Mouse (Mus musculus): ENCODE results near the gene Nos3.

Gene Nos3

DNA sequence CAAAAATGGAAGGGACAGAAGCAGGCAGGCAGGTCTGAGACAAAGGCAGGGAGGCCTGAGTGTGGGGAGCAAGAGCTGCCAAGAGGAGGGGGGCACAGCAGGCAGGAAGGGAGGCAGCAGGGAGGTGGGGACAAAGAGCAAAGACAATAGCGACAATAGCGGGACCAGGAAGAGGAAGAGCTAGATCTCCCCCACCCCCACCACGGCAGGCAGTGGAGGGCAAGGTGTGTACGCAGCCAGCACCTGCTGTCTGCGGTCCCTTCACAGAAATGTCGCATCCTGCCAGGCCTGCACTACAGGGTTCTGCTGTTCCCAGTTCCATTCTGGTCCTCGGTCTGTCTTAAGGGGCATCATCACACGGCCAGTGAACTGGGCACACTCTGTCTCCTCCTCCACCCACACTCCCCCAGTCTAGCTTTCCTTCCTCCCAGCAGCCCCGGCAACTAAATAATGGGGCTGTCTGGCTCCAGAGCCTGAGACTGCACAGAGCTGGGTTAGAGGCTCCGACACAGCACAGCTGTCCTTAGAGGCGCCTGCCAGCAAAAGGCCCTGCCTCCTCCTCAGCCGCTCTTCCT, 20.0 kb upstream of the Nos3 start:
- CTCF ChIA-PET: no interaction called here

DNA sequence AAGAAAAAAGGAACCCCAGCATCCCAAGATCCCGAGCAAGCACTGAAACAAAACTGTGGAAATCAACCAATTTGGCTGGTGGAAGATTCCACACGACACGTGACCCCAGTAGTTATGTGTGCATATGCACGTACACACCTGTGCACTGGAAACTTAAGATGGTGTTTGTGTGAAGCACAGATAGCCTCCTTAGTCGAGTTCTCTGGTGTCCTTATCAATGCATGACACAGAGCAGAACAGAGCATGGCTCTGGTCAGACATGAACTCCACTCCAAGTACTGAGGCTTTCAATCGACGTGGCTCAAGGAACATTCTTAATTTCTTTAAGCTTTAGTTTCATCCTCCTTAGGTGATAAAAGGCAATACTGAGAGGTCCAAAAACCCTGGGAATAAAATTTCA, 18.3 kb upstream of the Nos3 start:
- CTCF ChIA-PET: no interaction called here

DNA sequence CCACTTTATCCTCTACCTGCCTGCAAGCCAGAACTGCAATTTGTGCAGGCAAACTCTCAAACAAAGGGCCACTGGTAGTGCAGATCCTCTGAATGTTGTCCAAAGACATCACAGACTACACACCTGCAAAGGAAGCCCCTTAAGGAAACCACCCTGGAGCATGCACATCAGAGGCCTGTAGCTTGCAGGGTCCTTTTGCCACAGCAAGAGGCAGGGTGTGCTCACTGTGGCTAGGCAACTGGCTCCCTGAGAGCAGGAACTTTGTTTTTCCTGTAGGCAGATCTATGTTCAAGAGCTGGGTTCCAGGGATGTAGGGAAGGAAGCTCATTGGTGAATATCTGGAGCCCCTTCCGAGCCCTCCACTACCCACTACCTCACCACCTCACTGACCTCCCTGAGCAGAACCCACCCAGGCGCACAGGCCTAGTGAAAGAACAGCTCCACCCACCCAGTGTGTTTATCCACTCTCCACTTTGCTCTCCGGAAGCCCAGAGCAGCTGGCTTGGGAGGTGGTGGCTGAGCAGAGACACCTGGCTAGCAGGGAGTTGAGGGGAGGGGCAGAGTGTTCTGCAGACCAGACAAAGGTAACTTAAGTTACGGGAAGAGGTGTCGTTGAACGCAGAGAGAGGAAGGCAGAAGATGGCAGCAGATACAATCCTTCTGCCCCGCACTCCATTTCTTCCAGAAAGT, 17.3 kb upstream of the Nos3 start:
- CTCF ChIA-PET: interaction anchor here (0.5 kb wide), 1 partner anchor 432 kb away, joined by 3 read pairs; no protein-coding TSS in a partner anchor

DNA sequence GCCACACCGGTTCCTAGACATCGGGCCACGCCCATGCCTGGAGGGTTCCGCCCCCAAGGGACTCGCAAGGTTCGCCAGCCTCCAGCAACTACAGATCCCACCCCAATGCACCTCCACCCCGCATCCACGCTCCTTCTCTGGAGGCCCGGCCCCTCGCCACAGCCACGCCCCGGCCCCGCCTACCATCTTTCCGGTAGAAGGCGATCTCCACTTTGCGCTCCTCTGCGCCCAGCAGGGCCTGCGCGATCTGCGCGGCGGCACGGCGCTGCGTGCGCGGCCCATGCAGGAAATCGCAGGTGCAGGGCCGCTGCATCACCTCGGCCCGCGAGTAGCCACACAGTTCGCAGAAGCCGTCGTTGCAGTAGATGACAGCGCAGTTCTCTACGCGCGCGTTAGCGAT, 16.5 kb upstream of the Nos3 start:
- CTCF ChIA-PET: no interaction called here

DNA sequence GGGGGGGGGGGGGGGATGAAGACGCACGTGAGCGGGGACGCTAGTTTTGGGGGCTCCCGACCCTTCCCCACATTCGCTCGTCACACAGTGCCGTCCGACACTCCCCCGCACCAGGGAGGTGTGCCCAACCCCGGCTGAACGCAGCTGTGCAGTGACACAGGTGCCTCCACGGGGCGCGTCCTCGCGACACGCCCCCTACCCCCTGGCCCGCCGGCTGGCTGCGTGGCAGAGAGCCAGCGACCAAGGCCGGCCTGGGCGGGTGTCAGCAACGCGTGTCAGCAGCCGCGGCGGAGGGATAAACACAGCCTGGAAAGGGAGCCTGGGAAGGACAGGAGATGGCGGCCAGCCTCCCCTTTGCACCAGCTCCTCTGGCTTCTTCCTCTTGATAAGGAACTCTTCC, 16.1 kb upstream of the Nos3 start:
- CTCF ChIA-PET: interaction anchor here (1.1 kb wide), 1 partner anchor 9 kb away, joined by 4 read pairs; no protein-coding TSS in a partner anchor

DNA sequence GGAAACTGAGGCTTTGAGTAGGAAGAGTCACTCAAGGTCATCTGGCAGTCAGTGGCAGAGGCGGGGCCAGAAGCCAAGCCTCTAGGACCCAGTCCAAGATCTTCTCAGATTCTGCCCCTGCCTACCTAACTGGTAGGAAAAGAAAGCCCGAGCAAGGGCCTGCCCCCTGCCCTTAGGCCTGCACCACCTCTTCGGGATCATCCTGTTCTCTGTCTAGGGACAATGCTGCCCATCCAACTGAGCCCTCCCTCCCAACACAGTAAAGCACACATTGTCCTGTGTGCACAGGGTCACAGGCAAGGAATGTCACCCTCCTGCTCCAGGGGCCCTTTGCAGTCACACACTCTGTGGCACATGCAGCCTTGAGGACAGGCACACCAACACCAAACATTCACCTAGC, 14.5 kb upstream of the Nos3 start:
- CTCF ChIA-PET: no interaction called here

DNA sequence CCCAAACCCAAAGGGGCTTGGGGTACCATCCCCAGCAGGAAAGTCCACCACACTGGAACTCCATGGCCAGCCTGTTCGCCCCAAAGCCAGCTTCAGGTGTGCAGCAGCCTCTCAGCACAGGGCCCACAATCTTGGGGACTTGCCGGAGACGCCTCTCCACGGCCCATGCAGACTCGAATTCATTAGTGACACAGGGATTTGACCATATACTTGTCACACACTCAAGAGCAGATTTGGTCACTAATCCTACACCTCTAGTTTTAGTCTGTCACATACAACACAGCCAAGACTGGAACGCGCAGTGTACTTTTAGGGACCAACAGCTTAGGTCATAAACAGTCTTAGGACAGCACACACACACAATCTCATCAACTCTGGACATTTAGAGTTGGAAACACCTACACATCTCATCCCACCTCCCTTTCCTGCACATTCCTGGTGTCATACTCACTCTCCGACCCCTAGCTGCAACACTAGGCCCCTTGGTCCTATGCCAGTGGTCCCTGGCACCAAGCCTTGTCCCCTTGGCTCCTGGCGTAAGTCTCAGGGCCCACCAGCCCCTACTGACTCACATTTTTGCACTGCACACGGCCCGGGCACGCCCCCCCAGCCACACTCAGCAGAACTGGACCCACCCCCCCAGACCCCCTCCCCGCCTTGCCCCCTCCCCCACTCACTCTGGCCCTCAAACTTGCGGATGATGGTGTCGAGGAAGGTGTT, 13.9 kb upstream of the Nos3 start:
- CTCF ChIA-PET: no interaction called here

DNA sequence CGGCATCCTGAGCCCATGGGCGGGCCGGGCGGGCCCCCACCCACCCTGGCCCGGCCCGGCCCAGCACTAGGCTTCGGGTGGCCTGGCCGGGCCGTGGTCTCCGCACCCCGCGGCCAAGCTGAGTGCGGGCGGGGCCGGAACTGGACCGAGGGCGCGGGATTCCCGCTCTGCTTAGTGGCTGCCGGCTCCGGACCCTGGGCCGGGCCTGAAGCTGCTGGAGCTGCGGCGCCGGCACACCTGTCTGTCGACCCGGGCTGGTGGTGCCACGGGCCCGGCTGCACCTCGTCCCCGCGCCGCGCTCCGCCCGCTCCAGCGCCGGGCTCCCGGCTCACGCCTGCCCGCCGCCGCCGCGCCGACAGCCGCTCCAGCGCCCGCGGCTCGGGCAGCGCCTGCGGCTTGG, 13.3 kb upstream of the Nos3 start, which contains the start of gene Kcnh2:
TSS of gene Kcnh2 (minus strand) at position 327 of the 400 bp plus-strand sequence.
- CTCF ChIA-PET: no interaction called here

DNA sequence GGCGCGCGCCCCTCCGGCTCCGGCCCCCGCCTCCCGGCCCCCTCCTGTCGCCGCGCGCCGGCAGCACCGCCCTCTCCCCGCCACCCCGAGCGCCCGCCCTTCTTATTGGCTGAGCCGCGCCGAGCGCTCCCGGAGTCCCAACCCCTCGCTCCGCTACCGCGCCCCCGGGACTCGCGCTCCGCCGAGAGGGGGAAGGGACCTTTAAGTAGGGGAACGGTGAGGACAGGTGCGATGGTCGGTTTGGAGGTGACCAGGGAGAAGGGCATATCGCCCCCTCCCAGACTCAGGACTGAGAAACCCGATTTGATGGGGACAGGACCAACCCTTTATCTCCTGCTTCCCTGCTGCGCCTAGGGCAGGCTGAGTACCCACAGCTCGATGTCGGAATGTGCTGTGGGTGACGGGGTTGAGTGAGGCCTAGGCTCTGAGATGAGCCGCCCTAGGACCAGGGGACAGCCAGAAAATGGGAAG, 12.9 kb upstream of the Nos3 start:
- CTCF ChIA-PET: no interaction called here

DNA sequence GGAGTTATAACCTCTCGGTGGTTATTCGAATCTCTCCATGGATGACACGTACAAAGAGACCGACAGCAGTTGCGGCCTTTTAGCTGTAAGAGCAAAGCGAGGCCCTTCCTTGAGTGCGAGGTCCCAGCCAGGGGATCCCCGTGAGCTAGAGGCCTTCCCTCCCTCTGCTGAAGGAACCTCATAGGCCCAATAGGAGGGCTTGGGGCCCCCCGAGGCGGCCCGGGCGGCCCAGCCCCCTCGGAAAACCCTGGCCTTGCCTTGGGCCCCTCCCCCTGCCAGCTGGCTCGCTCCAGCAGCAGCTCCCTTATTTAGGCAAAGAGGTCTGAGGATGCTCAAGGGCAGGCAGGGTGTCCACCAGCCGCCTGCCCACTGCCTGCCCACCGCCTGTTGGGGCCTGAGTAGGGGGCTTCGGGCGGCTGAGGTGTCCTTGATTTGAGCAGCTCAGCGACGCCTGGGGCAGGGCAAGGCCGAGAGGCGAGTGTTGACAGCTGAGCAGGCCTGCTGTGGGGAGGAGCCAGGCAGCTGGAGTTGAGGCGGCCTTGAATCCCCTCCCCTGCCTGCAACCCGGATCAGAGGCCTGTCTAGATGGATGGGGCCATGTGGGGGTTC, 12.3 kb upstream of the Nos3 start:
- CTCF ChIA-PET: no interaction called here

DNA sequence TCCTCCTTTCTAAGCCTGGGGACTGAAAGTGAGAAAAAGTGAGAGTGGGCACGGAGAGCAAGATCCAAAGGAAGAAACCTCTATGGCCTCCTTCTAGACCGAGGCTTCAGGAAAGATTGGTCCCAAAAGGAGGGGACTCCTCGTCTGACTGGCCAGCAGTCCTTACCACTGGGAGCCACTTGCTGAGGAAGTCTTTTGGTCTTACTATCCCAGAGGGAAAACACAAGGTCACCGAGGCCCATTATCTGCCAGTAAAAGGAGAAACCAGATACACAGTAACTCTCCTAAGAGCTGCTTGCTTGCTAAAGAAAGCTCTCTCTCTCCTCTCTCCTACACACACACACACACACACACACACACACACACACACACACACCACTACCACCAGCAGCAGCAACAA, 11.3 kb upstream of the Nos3 start:
- CTCF ChIA-PET: no interaction called here

DNA sequence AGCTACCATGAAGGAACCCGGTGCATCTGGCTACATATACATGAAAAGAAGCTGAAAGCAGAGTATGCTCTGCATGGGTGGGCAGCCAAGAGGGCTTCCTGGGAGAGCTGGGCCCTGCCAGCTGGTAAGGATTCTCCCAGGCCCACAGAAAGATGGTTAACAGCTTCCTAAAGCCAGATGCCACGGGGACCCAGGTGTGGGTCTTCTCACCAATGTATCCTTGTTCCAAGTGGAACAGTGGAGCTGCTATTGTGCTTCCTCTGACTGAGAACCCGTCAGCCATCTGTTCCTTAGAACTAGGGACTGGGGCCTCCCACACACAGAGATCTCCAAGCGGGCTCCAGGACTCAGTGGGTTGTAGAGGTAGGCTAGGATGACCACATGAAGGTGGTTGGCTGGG, 7.8 kb upstream of the Nos3 start:
- CTCF ChIA-PET: no interaction called here

DNA sequence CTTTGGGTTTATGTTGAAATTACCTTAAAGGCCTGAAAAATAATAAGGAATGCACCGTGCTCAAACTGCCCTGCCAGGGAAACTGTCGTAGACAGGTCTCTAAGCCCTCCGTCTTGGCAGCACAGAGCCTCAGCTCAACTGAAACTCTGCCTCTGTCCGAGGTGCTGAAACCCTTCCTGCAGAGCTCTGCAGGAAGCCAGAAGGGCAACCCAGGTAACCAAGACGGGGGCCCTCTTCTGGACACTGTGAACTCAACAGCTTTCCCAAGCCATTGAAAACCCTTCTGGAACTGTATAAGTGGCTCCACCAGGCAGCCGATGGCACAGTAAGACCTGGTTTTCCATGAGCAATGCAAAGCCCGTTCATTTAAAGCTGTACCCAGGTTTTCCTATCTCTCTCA, 7.1 kb upstream of the Nos3 start:
- CTCF ChIA-PET: interaction anchor here (0.7 kb wide), 1 partner anchor 9 kb away, joined by 4 read pairs; no protein-coding TSS in a partner anchor

DNA sequence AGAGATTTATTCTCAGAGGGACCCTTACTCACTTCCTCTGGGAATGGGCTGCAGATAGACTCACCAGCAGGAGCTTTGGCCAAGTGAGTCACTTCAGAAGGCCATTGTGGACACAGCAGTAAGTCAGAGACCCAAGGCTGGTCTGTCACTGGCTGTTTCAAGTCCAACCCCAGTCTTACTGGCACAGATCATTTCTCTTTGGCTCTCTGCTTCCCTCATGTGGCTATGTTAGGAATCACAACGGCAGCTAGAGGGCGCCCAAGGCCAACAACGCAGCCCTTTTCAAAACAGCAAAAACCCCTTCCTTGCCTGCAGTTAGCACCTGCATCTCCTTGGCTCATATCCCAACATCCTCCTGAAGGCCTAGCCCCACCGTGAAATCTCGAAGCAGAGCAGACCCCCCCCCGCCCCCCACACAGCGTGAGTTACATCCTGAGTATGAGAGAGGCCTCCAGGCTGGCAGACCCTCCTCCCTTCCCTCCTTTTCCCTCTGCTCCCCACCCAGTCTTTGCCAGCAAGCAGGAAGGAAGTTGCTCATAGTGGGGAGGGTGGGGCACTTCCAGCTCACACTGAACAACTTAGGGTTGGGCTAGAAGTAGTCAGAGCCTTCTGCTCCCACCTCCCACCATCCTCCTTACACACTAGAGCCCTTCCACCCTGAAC, 3.7 kb upstream of the Nos3 start:
- CTCF ChIA-PET: interaction anchor here (0.6 kb wide), 1 partner anchor 468 kb away, joined by 3 read pairs; no protein-coding TSS in a partner anchor

DNA sequence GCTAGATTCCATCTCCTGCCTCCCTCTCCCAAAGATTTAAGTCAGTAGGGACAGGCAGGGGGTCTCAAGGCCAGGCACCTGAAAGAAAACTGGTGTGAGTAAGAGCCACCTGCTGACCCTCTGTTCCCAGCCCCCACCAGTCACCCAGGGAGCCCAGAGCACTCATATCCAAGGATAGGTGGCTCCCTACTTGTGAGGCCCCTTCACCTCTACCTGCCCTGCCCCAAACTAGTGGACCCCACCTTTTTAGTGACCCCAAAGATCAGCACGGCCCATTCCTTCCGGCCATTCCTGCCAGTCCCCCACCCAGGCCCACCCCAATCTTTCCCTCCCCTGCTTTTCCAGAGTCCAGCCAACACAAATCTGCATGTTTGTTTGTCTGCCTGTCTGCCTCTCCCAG, 1.1 kb upstream of the Nos3 start:
- CTCF ChIA-PET: no interaction called here

DNA sequence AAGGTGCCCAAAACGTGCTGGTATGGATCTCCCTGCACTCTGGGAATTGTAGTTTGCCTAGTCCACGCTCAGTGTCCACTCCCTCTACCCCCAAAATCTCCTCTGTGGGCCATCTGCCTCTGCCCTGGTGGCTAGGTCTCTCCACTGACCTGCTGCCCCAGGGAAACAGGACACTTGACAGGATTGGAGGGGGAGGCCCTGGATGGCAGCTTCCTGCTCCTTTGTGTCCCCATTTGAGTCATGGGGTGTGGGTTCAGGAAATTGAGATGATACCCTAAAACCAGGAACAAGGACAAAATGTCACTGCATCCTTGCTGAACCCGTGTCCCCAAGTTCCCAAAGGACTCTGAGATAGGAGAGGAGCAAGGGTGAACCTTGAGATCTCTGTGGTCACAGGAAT, 549 bp upstream of the Nos3 start:
- CTCF ChIA-PET: no interaction called here

DNA sequence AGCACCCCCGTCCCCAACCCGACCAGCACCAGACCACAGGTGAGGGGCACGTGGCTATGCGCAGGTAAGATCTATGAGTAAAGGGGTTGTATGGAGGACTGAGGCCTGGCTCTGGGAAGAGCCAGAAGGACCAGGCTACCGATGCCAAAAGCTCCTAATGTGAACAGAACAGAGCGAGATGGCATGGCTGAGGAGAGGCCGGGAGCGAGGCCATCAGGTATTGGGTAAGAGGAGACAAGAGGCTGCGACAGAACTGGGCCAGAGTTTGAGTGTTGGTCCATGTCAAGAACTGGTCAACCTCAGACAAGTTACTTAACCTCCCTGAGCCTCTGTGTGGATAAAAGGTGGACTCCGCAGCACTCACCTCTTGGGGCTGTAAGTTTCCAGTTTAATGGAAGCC, 353 bp downstream of the Nos3 start:
- CTCF ChIA-PET: interaction anchor here (0.5 kb wide), 1 partner anchor 546 kb away, joined by 3 read pairs; no protein-coding TSS in a partner anchor

DNA sequence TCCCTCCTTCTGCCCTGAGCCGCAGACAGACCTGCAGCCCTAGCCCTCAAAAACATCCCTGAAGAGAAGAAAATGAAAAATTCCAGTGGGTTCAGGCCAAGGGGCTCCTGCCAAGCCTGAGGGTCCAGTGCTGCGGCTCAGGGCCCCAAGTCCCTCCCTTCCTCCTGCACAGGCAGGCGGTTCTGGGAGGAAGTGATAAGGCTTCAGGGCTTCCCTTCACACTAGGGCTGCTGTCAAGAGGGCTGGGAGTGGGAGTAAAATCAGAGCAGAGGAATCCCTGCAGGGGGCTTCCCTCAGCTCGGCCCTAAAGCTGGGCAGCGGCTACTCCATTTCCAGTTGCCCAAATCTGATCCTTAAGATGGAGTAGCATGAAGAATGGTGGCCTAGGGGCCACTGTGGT, 918 bp downstream of the Nos3 start:
- CTCF ChIA-PET: interaction anchor here (0.5 kb wide), 1 partner anchor 545 kb away, joined by 3 read pairs; no protein-coding TSS in a partner anchor

DNA sequence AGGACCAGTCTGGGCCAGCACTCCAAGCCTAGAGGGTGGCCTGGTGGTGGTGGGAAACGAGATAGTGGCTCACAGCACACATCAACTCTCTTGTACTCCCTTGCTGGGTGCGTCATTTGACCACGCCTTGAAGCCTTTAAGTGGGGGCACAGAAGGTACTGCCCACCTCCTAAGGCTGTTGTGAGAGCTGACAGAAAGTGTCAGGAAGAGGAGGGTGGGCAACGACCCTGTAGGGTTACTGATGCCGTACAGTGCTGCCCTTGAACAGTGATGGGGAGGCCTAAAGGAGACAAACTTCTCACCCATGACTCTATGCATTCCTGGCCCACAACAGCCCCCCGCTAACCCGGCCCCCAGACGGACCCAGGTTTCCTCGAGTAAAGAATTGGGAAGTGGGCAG, 1.8 kb downstream of the Nos3 start:
- CTCF ChIA-PET: no interaction called here

DNA sequence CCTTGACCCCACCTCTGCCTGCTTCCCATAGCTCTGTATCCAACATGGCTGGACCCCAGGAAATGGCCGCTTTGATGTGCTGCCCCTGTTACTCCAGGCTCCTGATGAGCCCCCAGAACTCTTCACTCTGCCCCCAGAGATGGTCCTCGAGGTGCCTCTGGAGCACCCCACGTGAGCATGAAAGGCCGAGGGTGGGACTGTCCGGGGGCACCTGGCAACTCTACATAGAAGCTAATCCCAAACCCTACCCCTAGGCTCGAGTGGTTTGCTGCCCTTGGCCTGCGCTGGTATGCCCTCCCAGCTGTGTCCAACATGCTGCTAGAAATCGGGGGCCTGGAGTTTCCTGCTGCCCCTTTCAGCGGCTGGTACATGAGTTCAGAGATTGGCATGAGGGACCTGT, 5.2 kb downstream of the Nos3 start:
- CTCF ChIA-PET: interaction anchor here (0.7 kb wide), 1 partner anchor 87 kb away, joined by 12 read pairs; no protein-coding TSS in a partner anchor

DNA sequence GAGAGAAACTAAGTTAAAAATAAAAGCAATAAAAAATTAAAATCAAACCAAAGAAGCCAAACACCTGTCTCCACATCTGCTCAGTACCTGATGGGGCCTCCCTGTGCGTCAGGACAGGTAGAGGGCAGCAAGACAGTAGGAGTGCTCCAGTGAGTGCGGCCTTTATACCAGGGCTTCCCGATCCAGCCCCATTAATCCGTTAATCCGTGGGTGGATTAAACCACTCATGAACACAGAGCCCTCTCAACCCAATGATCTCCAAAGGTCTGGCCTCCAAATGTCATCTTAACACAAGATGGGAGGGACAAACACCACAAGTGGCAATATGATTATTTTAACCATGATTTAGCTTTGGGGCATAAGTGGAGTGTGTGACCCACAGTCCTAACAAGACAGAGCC, 9.2 kb downstream of the Nos3 start:
- CTCF ChIA-PET: no interaction called here

DNA sequence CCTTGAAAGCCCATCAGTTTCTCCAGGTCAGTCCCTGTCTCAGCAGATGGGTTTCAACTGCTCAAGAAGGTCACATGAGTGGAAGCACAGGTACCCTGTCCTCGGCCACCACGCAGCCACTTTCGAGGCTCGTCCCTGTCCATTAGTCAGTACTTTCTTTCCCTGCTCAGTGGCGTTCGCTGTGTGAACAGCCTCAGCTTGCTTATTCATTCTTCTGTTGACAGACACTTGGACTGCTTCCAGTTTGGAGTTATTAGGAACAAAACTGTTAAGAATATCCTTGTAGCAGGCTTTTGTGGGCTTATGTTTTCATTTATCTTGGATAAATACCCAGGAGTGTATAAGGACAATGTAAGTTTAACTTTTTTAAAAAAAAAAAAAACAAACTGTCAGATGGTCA, 9.6 kb downstream of the Nos3 start:
- CTCF ChIA-PET: no interaction called here
